Mouse (Mus musculus): Measurements from ENCODE around the gene Fam84b. TPM values are rescaled to one million over a fixed set of nuclear protein-coding genes. Genes with fewer than 3 reads are reported as not detected.
A peak's percentile ranks its signal among the peaks of the same experiment; 100 is the strongest.

Gene Fam84b
- total RNA-seq, 2 experiments from 2014 or later: 6.5 to 7.3 TPM

DNA sequence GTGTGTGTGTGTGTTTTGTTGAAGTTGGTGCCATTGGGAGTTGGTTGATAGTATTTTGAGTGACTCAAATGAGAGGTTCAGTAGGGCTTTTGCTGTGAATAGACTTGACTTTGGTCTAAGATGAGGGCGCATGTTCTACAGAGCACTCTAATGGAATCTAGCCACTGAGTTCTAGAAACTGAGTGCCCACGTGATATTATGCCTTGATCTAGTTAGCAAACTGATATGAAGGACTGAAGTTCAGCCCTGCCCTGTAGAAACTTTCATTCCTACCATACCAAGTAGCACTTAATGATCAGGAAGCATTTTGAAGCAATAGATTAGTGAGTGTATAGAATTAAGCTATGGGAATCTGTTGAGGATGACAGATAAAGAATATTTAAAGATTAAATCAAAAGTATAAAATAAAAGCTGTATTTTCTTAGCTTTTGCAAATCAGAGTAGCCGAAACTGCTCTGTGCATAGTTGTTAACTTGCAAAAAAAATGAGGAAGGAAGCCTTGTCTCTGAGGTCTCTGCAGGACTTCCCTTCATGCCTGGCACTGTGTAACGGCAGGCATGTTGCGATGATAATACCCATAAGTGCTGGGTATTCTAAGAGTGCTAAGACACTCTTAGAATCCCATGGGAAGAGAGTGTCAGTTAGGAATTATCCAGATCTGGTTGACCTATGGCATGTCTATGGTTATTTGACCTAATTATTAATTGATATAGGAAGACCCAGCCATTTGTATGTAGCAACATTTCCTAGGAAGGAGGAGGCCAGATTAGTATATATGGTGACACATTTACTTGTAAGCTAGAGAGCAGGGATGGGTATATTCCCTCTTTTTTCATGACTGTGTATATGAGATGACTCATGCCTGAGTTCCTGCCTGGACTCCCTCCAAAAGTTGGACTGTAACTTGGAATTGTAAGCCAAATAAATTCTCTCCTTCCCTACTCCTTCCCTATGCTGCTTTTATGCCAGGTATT, 18.7 kb downstream of the Fam84b start:
- intact Hi-C loops (cut with DNase I): no loop called here
- no peak for DNase-seq (ENCODE audit: low spot score in 2 of 2)

DNA sequence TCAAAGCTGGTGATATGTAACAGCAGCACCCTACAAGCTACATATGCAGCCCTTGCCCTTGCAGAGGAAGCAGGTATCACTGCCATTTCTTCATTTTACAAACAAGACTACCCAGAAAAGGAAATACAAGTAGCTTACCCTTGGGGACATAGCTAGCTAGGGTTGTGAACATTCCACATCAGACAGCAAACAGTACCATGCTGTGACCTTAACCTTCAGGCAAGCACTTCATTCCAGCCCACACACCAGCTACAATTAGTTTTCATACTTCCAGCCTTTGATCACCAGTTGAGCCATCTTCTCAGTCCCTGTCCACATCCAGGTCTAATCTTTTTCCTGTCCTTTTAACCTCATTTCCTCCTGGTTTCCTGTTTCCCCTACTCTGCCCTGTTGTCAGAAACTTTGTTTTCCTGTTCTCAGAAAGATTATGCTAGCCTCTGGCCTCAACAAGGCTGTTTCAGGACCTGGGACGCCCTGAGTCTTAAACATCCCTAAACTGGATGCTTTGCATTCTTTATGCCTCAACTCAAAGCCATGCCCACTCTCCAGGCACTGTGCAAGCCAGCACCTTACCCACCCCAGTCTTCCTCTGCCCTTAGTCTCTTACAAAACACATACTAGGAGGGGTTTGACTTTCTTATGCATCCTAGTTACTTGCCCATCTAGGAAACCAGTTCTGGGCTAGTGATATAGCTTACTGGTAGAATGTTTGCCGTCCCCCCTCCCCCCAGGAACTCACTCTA, 19.9 kb downstream of the Fam84b start:
- intact Hi-C loops (cut with DNase I): no loop called here
- no peak for DNase-seq (ENCODE audit: low spot score in 2 of 2)

DNA sequence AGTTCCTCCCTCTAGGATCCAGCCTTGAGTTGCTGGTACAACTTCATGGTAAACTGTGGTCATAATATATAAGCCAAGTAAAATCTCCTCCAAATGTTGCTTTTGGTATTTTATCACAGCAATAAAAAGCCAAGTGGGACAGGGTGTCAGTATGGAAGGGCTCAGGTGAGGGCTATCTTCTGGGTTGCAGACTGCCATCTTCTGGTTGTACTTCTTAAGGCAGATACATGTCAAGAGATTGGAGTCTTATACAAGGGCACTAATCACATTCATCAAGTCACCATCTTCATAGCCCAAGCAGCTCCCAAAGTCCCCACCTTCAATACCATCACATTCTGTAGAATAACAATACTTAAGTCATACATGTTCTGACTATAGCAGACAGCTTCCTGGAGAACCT, 21.0 kb downstream of the Fam84b start:
- intact Hi-C loops (cut with DNase I): no loop called here
- no peak for DNase-seq (ENCODE audit: low spot score in 2 of 2)

DNA sequence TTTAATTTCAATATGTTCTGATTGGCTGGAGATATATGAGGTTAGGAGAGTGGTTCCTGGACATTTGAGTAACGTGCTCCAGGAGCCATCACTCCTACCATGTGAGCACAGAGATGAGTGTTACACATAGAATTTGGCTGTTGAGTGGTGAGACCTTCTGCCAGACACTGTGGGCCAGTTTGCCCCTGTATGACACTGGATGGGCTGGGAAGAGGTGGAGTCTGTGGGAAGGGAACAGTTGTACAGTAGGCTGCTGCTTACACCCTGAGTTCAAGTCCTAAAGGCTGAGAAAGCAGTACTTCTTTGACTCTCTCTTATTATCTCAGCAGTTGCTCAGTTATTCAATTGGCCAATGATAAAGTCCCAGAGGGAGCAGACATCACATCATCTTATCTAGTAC, 27.4 kb downstream of the Fam84b start:
- DNase-seq (ENCODE audit: low spot score in 2 of 2): no peak
- intact Hi-C loops (cut with DNase I): no loop called here

DNA sequence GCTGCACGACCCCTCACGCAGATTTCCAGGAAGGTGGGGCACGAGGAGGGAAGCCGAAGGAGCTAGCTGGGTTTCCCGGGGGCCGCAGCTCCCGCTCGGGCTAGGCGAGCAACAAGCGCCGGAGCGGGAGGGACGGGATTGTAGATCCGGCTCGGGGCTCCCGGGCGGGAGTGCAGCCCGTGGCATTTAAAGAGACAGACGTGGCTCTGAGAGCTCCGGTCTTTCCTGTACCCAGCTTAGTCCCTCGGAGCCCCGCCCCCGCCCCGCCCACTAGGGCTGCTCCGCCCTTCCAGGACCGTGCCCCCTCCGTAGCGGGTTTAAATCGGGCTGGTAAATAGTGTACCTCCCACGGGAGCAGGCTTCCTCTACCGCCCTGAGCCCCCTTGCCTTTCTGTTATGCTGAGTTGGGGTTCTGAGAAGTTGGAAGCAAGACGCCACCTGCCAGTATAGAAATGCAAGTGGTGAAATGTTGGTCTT, 28.8 kb downstream of the Fam84b start:
- peak; percentile 83 to 89 for DNase-seq (ENCODE audit: low spot score in 2 of 2)
- intact Hi-C loops (cut with DNase I): loop anchor here (2.0 to 5.0 kb wide), 5 partner anchors 192 to 1437 kb away; no protein-coding TSS in a partner anchor

DNA sequence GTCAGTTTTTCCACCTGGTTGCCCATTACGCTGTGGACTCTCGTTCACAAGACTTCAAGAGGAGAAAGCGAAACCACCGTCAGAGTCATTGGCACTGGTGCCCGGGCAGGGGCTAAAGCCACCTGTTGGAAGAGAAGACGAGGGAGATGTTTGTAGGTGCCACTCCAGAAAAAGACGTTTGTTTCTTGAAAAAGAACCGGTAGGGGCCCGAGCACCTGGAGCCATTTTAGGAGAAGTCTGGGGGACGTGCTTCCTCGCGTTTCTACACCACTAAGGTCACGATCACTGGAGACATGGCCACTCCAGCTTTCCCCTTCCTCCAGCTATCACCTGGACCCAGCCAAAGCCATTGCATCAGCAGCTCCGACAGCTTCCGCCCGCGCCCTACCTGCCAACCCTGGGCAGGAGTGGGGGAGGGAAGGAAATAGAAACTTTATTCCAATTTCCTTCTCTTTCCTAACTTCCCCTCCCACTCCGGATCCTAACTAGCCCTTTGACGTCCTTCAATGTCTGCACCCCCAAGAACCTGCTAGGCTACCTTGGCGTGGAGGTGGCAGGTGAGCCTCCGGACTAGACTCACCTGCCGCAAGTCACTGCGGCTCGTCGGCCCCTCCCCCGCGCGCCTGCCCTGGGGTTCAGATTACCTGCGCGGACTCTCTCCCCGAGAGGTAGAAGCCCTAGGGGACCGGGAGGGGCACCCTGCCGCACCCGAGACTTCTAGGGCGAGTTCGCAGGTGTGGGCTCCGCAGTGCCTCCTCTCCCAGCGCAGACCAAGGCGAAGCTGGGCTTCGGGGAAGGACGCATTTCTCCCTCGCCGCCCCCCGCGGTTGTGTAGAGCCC, 29.5 kb downstream of the Fam84b start:
- intact Hi-C loops (cut with DNase I): loop anchor here (2.0 to 5.0 kb wide), 5 partner anchors 192 to 1437 kb away; no protein-coding TSS in a partner anchor
- DNase-seq (ENCODE audit: low spot score in 2 of 2): peak in 1 of 2 experiments; percentile 14

DNA sequence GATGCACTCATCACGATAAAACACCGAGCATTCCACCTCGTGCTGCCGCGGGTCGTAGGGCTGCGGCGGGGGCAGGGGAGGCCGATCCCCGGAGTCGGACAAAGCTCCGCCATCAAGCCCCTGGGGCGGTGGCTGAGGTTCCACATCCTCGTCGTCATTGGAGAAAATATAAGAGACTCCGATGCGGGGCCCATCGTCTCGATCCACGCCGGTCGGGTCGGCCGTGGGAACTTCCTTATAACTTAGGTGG, 30.0 kb downstream of the Fam84b start:
- DNase-seq (ENCODE audit: low spot score in 2 of 2): no peak
- intact Hi-C loops (cut with DNase I): loop anchor here (5.0 kb wide), 4 partner anchors 191 to 1436 kb away; no protein-coding TSS in a partner anchor

DNA sequence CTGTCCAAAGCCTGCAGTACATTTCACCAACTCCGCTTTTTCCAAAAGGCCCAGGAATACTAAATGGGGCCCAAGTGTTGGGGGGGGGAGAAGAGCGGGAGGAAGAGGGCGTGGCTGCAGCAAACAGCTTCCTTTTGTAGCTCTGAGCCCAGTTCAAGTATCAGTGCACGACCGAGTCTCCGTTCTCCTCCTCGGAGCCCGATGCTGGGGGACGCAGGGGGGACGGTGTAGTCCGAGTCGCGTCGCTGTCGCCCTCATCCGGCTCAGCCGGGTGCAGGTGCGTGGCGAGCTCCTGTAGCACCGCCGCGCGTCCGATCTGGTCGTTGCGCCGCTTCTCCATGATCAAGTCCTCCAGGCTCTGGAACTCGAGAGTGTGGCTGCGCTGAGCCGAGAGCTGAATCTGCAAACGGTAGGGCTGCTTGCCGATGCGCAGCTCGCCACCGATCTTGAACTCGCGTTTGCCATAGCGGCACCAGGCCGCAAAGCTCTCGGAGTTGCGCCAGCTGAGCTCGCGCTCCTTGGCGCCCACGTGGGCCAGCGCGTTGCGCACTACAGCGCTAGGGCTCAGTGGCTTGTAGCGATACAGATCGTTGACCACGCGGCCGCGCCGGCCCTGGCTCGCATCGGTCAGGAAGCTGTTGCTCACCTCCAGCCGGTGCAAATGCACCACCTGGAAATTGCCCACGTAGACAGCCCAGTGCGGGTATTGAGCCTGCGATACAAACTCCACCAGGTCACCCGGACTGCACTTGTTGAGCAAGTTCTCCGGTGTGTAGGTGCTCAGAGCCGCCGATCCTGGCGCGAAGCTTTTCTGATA, 30.6 kb downstream of the Fam84b start:
- DNase-seq (ENCODE audit: low spot score in 2 of 2): peak; percentile 83 to 86
- intact Hi-C loops (cut with DNase I): loop anchor here (5.0 kb wide), 4 partner anchors 191 to 1436 kb away; no protein-coding TSS in a partner anchor

DNA sequence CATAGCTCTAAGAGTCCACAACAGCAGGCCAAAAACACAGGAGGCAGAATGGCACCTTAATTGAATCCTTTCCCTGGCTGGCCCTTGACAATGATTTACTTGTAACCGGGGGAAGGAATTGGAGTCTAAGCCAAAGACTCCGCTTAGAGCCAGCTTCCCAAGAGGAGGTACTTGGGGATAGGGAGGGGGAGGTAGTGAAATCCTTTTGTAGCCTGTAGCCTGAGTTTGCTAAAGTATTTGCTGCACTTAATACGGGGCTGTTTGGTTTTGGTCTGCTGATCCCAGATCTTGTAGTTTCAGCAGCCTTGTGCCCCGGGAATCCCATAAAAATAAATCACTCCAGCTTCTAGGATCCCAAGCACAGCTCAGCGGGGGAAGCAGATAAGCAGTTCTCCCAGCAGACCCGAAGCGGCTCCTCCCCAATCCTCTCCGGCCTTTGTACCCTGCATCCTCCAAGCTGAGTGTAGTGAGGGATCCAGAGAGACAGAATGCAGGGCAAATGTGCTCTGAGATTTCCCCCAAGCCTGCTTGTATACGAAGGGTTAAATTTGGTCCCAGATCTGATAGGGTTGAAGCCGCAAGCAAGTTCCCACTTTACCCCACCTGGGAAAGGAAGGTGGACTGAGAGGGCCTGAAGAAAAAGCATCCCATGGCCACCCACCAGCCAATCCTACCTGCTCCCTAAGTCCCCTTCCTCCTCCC, 31.3 kb downstream of the Fam84b start:
- DNase-seq (ENCODE audit: low spot score in 2 of 2): peak; percentile 21 to 28
- intact Hi-C loops (cut with DNase I): loop anchor here (5.0 kb wide), 4 partner anchors 190 to 1435 kb away; no protein-coding TSS in a partner anchor

DNA sequence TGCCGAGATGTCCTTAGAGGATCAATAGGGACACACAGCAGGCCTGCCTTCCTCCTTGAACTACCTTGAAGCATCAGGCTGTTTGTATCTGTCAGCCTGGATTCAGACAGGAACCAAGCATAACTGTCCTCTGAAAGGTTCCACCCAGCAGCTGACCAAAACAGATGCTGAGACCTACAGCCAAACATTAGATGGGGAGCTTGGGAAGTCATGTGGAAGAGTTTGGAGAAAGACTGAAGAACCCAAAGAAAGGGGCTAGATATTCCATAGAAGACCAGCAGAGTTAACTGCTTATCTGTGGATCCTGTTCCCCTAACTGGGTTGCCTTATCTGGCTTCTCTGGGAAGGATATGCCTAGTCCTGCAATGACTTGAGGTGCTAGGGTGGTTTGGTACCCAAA, 35.1 kb downstream of the Fam84b start:
- no peak for DNase-seq (ENCODE audit: low spot score in 2 of 2)
- intact Hi-C loops (cut with DNase I): no loop called here

DNA sequence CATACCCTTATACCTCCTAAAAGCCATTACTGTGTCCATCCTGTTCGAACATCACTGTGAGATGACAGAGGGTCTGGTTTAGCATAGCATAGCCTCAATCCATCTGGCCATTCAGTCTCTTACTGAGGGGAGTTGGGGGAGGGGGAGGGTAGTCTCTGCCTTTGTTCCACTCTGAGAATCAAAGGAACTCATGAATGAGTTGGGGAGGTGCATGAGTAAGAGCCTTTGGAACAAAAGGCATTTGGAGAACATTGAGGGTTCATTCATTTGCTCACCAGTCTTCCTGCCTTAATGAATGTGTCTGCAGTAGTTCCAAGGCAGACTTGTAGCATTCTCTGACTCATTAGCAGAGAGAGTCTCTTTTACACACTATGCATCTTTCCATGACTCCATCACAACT, 37.1 kb downstream of the Fam84b start:
- intact Hi-C loops (cut with DNase I): no loop called here
- DNase-seq (ENCODE audit: low spot score in 2 of 2): no peak

DNA sequence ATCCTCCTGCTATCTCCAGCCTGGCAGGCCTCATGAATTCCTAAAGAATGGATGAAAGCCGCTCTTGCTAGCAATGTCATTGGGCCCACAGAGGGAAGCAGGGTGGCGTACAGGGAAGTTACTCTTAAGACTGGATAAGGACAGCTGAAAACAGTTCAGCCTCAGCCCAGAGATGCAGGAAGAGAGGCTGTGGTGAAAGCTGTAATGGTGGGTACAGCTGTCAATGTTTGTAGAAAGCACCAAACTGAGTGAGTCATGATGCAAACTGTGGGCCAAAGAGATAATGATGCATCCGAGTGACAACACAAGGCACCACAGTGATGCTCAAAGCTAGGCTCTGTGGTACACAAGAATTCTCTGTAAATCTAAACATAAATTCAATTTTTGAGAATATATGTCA, 39.0 kb downstream of the Fam84b start:
- intact Hi-C loops (cut with DNase I): no loop called here
- DNase-seq (ENCODE audit: low spot score in 2 of 2): peak in 1 of 2 experiments; percentile 16

DNA sequence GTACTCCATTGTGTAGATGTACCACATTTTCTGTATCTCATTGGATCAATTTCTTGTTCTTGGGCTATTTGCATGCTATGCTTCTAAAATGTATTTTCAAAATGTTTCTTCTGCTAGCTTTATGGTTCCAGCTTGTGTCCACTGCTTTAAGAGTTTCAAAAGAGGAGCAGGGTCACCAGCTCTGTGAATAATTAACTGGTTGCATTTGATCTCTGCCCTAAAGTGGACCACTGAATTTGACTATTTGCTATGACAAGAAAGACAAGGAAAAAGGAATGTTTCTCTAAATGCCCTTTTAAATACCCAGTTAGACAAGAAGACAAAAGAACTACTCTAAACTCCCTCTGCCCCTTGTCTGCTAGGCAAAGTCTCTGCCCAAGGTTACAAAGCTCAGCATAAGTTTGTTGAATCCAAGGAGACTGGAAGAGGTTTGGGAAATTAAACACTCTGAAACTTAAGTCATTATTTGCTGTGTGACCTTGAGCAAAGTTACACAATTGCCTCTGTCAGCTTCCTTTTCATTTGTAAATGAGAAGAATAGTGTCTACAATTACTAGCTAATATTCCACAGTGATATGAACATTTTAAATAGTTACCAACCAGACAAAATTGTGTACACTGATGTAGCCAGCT, 60.4 kb downstream of the Fam84b start:
- DNase-seq (ENCODE audit: low spot score in 2 of 2): no peak
- intact Hi-C loops (cut with DNase I): no loop called here

DNA sequence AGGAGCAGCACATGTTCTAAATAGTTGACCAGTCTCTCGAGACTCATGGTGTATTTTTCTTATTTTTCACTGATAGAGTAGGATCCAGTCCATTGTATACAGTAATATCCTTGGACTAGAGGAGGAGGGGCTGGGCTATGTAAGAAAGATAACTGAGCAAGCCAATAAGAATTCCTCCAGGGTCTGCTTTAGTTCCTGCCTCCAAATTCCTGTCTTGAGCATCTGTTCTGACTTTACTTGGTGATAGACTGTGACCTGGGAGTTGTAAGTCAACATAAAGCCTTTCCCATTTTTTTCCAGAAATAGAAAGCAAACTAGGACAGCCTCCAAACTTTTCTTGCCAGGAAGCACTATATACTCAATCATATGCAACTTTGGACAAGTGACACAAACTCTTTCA, 64.5 kb downstream of the Fam84b start:
- no peak for DNase-seq (ENCODE audit: low spot score in 2 of 2)
- intact Hi-C loops (cut with DNase I): no loop called here

DNA sequence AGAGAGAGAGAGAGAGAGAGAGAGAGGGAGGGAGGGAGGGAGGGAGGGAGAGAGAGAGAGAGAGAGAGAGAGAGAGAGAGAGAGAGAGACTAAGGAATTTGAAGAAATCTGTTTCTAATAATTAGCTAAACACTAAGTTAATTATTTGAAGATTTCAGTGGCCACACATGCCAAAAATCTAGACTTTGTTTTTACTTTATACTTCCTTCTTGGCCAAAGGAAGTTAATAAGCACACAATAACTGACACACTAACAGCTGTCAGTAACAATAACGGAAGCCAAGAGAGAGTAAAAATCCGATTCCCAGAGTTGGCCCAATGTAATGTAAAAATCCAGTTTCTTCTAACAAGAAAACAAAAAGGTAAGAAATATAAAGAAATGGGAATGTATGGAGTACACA, 69.8 kb downstream of the Fam84b start:
- no peak for DNase-seq (ENCODE audit: low spot score in 2 of 2)
- intact Hi-C loops (cut with DNase I): no loop called here

DNA sequence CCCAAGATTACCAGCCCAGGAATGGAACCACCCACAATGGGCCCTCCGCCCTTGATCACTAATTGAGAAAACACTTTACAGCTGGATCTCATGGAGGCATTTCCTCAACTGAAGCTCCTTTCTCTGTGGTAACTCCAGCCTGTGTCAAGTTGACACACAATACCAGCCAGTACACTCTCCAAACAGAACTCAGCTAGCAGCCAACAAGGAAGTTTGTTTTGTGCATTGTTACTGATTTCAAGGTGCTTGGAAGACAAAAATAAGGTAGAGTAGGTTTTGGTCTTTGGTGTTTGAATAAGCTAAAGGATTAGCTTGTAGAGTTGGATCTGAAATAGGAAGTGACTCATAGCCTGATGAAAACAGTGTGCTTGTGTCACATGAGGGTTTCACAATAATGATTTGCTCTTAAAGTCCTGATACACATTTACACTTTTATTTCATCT, 74.0 kb downstream of the Fam84b start:
- intact Hi-C loops (cut with DNase I): no loop called here

DNA sequence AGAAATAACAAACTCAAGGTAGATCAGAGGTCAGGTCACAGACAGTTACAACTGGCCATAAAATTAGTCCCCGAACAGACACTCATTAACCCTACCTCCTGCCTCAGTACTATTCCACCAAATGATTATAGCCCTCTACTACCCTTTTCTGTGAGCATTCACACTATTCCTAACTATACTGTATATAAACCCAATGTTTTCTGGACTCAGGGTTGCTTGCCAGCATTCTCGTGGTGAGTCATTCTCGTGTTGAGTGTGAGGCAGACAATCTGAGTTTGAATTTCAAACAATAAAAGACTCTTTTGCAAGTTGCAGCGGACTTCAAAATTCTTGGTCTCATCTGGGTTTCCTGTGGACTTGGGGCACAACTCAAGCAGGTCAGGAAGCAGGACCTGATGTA, 74.5 kb downstream of the Fam84b start:
- peak; percentile 5 to 61 for DNase-seq (ENCODE audit: low spot score in 2 of 2)
- intact Hi-C loops (cut with DNase I): no loop called here

More for the DNA sequence above, 74.0 kb downstream of the Fam84b start:
- DNase-seq (ENCODE audit: low spot score in 2 of 2): no peak
